Mouse (Mus musculus): Measurements from ENCODE around the gene Tmem38a. TPM values are rescaled to one million over a fixed set of nuclear protein-coding genes. Genes with fewer than 3 reads are reported as not detected.

Tmem38a gene
- total RNA-seq, 1 experiment: 13.2 TPM

GRCm38 (mm10) chr8:72555770-72556169 is 16.1 kb upstream of the Tmem38a start:
- no peak for TF ChIP-seq CHD2 (IDR thresholded peaks at IDR 0.05; ENCODE audit: low read depth, low read length)
- TF ChIP-seq MAFK (IDR thresholded peaks at IDR 0.05; ENCODE audit: insufficient read depth, low read depth, low read length): no peak
- no peak for TF ChIP-seq ZC3H11A (IDR thresholded peaks at IDR 0.05; ENCODE audit: borderline replicate concordance, low read depth, low read length)
- no peak for TF ChIP-seq HCFC1 (IDR thresholded peaks at IDR 0.05; ENCODE audit: borderline replicate concordance, insufficient read depth, low read length)
- TF ChIP-seq ZNF384 (IDR thresholded peaks at IDR 0.05; ENCODE audit: low read depth, low read length): no peak
- Histone ChIP-seq H3K9me3 (ENCODE audit: control insufficient read depth, insufficient read depth, low read depth, low read length) (no peaks in the 10 kb centered on the region), H3K4me3 (ENCODE audit: insufficient read depth in 1 of 2, low read depth in 1 of 2, low read length in 2 of 2, poor library complexity in 1 of 2, severe bottlenecking in 1 of 2) (no peak overlapping the region), H3K9ac (ENCODE audit: insufficient read depth, low read depth, low read length, poor library complexity, severe bottlenecking) (no peak overlapping the region), H3K27ac (ENCODE audit: insufficient read depth, low read depth, low read length, poor library complexity, severe bottlenecking) (no peak overlapping the region; the same call in 1 of the 2 replicates), H3K4me1 (ENCODE audit: control insufficient read depth in 2 of 2, insufficient read depth in 2 of 2, low read length in 2 of 2, poor library complexity in 1 of 2) (peaks cover 13 to 18% of the 10 kb centered on the region in 2 experiments), H3K36me3 (ENCODE audit: control insufficient read depth, insufficient read depth, low read length, poor library complexity, severe bottlenecking) (peaks cover 2% of the 10 kb centered on the region; the same call in 1 of the 2 replicates)
- in situ Hi-C loops (cut with MboI; ENCODE audit: low sequenced_read_pairs in 2 of 2, unreplicated experiment in 2 of 2): no loop called here
- DNase-seq (ENCODE audit: low read depth, low spot score): peak; percentile 38

GRCm38 (mm10) chr8:72561111-72561689 is 10.7 kb upstream of the Tmem38a start:
- Histone ChIP-seq H3K9ac (ENCODE audit: insufficient read depth, low read depth, low read length, poor library complexity, severe bottlenecking) (no peak overlapping the region), H3K9me3 (ENCODE audit: control insufficient read depth, insufficient read depth, low read depth, low read length) (no peaks in the 10 kb centered on the region), H3K36me3 (ENCODE audit: control insufficient read depth, insufficient read depth, low read length, poor library complexity, severe bottlenecking) (peaks cover 10% of the 10 kb centered on the region; the same call in 1 of the 2 replicates), H3K27ac (ENCODE audit: insufficient read depth, low read depth, low read length, poor library complexity, severe bottlenecking) (no peak overlapping the region; the same call in 1 of the 2 replicates), H3K4me1 (ENCODE audit: control insufficient read depth in 2 of 2, insufficient read depth in 2 of 2, low read length in 2 of 2, poor library complexity in 1 of 2) (peaks cover 0 to 3% of the 10 kb centered on the region in 2 experiments), H3K4me3 (ENCODE audit: insufficient read depth in 1 of 2, low read depth in 1 of 2, low read length in 2 of 2, poor library complexity in 1 of 2, severe bottlenecking in 1 of 2) (no peak overlapping the region)
- DNase-seq (ENCODE audit: low read depth, low spot score): no peak
- TF ChIP-seq ZNF384 (IDR thresholded peaks at IDR 0.05; ENCODE audit: low read depth, low read length) (no peak), MAFK (IDR thresholded peaks at IDR 0.05; ENCODE audit: insufficient read depth, low read depth, low read length) (no peak), ZC3H11A (IDR thresholded peaks at IDR 0.05; ENCODE audit: borderline replicate concordance, low read depth, low read length) (no peak)
- in situ Hi-C loops (cut with MboI; ENCODE audit: low sequenced_read_pairs in 2 of 2, unreplicated experiment in 2 of 2): no loop called here

- H3K9ac ChIP-seq (ENCODE audit: insufficient read depth, low read depth, low read length, poor library complexity, severe bottlenecking): no peak overlapping the region
- H3K36me3 ChIP-seq (ENCODE audit: control insufficient read depth, insufficient read depth, low read length, poor library complexity, severe bottlenecking): peaks cover 33% of the 10 kb centered on the region
- DNase-seq (ENCODE audit: low read depth, low spot score): no peak
- TF ChIP-seq ZNF384 (IDR thresholded peaks at IDR 0.05; ENCODE audit: low read depth, low read length) (no peak), MAFK (IDR thresholded peaks at IDR 0.05; ENCODE audit: insufficient read depth, low read depth, low read length) (no peak), CHD2 (IDR thresholded peaks at IDR 0.05; ENCODE audit: low read depth, low read length) (no peak), HCFC1 (IDR thresholded peaks at IDR 0.05; ENCODE audit: borderline replicate concordance, insufficient read depth, low read length) (no peak), ZC3H11A (IDR thresholded peaks at IDR 0.05; ENCODE audit: borderline replicate concordance, low read depth, low read length) (no peak)
- in situ Hi-C loops (cut with MboI; ENCODE audit: low sequenced_read_pairs in 2 of 2, unreplicated experiment in 2 of 2): no loop called here
- H3K27ac ChIP-seq (ENCODE audit: insufficient read depth, low read depth, low read length, poor library complexity, severe bottlenecking): no peak overlapping the region
- no peaks in the 10 kb centered on the region for H3K9me3 ChIP-seq (ENCODE audit: control insufficient read depth, insufficient read depth, low read depth, low read length)
- no peak overlapping the region for H3K4me3 ChIP-seq (ENCODE audit: insufficient read depth in 1 of 2, low read depth in 1 of 2, low read length in 2 of 2, poor library complexity in 1 of 2, severe bottlenecking in 1 of 2)
- H3K4me1 ChIP-seq (ENCODE audit: control insufficient read depth in 2 of 2, insufficient read depth in 2 of 2, low read length in 2 of 2, poor library complexity in 1 of 2): peaks cover 4 to 5% of the 10 kb centered on the region in 2 experiments
These were observed 5.9 kb upstream of the Tmem38a start for GRCm38 (mm10) chr8:72565970-72566369.

GRCm38 (mm10) chr8:72570633-72571610 is 933 bp upstream of the Tmem38a start, which contains the start of gene Smim7:
Smim7 (minus strand) TSS chr8:72571088.
- TF ChIP-seq CHD2 (IDR thresholded peaks at IDR 0.05; ENCODE audit: low read depth, low read length): no peak
- TF ChIP-seq MAFK (IDR thresholded peaks at IDR 0.05; ENCODE audit: insufficient read depth, low read depth, low read length): peak; percentile 51; the same call in 1 of the 2 replicates
- TF ChIP-seq HCFC1 (IDR thresholded peaks at IDR 0.05; ENCODE audit: borderline replicate concordance, insufficient read depth, low read length): peak; percentile 63; the same call in 1 of the 2 replicates
- DNase-seq (ENCODE audit: low read depth, low spot score): peak; percentile 98
- in situ Hi-C loops (cut with MboI; ENCODE audit: low sequenced_read_pairs in 2 of 2, unreplicated experiment in 2 of 2): no loop called here
- H3K4me1 ChIP-seq (ENCODE audit: control insufficient read depth in 2 of 2, insufficient read depth in 2 of 2, low read length in 2 of 2, poor library complexity in 1 of 2): peaks cover 6 to 8% of the 10 kb centered on the region in 2 experiments; a peak in 2 of 4 replicates
- H3K27ac ChIP-seq (ENCODE audit: insufficient read depth, low read depth, low read length, poor library complexity, severe bottlenecking): peak within 1 kb of the TSS; percentile 78
- peak within 1 kb of the TSS; percentile 87 for H3K9ac ChIP-seq (ENCODE audit: insufficient read depth, low read depth, low read length, poor library complexity, severe bottlenecking)
- peak within 1 kb of the TSS; percentile 81 to 100 for H3K4me3 ChIP-seq (ENCODE audit: insufficient read depth in 1 of 2, low read depth in 1 of 2, low read length in 2 of 2, poor library complexity in 1 of 2, severe bottlenecking in 1 of 2)
- no peaks in the 10 kb centered on the region for H3K9me3 ChIP-seq (ENCODE audit: control insufficient read depth, insufficient read depth, low read depth, low read length)
- H3K36me3 ChIP-seq (ENCODE audit: control insufficient read depth, insufficient read depth, low read length, poor library complexity, severe bottlenecking): peaks cover 27% of the 10 kb centered on the region

Measured in ES-E14 (cell line).